Mouse (Mus musculus): ENCODE results near the gene Blmh. TPM values are rescaled to one million over a fixed set of nuclear protein-coding genes. Genes with fewer than 3 reads are reported as not detected.

The Blmh gene
- polyA plus RNA-seq, 1 experiment from 2014 or later, result 168 TPM

DNA sequence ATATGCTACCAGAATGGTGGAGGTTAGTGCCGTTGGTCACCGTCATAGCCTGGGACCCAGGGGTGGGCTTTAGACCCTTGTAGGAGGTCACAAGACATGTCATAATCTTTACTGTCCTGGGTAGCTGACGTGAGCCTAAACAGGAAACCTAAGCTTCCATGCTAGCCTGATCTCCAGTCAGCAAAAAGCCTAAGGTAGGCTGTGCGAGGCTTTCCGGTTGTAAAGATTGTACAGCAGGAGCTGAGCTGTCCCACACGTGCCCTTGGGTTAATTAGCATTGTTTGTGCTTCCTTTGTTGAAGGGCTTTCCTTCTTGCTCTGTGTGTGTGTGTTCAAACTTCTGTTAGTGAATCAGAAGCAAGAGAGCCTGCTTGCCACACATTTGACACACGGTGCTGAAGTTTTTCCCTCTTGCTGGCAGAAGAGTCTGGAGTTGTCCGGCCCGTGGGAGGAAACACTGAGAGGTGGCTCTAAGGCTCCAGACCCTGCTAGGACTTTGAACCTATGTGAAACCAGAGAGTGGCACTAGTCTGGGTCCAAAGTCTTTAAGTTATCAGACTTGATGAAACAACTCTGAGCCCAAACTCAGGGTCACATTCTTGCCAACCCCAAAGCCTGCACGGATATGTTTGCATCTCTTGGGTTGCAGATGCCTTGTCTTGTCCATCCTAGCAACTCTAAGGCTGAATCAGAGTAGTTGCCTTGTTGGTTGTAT, 86.3 kb downstream of the Blmh start:
- Histone ChIP-seq H3K9me3 (replicated peaks) (no peaks in the 10 kb centered on the region), H3K4me2 (replicated peaks) (no peak overlapping the region), H3K27ac (no peak overlapping the region), H3K4me3 (no peak overlapping the region), H3K4me1 (no peaks in the 10 kb centered on the region), H3K36me3 (no peaks in the 10 kb centered on the region), H3K27me3 (no peaks in the 10 kb centered on the region), H3K9ac (no peak overlapping the region)
- no peak for ATAC-seq (ENCODE audit: low FRiP score)
- 85% methylated on average over 10 of the region's 10 CpGs for WGBS

DNA sequence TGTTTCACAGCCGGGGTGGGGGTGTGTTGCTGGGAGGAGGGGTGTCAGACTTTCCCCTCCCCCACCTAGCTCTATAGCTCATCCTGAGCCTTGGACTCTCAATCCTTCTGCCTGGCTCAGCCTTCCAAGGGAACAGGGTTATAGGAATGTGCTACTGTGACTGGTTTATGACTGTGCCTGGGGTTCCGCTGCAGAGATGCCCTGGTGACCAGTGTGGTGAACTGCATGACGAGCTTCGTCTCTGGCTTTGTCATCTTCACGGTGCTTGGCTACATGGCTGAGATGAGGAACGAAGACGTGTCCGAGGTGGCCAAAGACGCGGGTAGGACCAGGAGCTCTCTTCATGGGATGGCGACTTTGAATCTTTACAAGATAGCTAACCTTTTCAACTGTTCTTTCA, 93.4 kb downstream of the Blmh start:
- H3K9ac ChIP-seq, result no peak overlapping the region
- no peaks in the 10 kb centered on the region for H3K9me3 ChIP-seq (replicated peaks)
- no peak overlapping the region for H3K27ac ChIP-seq
- no peak for ATAC-seq (ENCODE audit: low FRiP score)
- H3K36me3 ChIP-seq, result no peaks in the 10 kb centered on the region
- H3K4me3 ChIP-seq, result no peak overlapping the region
- 83% methylated on average over 11 of the region's 11 CpGs for WGBS
- no peak overlapping the region for H3K4me2 ChIP-seq (replicated peaks)
- H3K4me1 ChIP-seq, result no peaks in the 10 kb centered on the region
- peaks cover 3% of the 10 kb centered on the region; the same call in 1 of the 2 replicates for H3K27me3 ChIP-seq

DNA sequence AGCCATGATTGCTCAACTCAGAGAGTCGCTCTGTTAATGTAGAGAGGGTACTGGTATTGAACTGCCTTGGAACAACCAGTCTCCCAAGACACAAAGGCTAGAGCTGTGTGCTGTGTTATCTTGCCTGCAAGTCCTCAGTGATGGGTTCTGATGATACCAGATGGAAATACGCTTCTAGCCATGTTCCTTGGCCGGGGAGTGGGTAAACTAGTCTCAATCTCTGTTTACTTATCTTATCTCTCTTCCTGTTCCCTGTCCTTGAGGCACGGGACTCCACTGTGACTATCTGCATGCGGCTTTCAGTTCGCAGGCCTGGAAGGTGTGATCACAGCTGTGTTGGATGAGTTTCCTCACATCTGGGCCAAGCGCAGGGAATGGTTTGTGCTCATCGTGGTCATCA, 94.9 kb downstream of the Blmh start:
- Histone ChIP-seq H3K27me3 (peaks cover 3% of the 10 kb centered on the region; the same call in 1 of the 2 replicates), H3K9ac (no peak overlapping the region), H3K4me3 (no peak overlapping the region), H3K9me3 (replicated peaks) (no peaks in the 10 kb centered on the region), H3K36me3 (no peaks in the 10 kb centered on the region), H3K4me1 (no peaks in the 10 kb centered on the region), H3K27ac (no peak overlapping the region), H3K4me2 (replicated peaks) (no peak overlapping the region)
- WGBS, result 75% methylated on average over 8 of the region's 8 CpGs
- no peak for ATAC-seq (ENCODE audit: low FRiP score)

DNA sequence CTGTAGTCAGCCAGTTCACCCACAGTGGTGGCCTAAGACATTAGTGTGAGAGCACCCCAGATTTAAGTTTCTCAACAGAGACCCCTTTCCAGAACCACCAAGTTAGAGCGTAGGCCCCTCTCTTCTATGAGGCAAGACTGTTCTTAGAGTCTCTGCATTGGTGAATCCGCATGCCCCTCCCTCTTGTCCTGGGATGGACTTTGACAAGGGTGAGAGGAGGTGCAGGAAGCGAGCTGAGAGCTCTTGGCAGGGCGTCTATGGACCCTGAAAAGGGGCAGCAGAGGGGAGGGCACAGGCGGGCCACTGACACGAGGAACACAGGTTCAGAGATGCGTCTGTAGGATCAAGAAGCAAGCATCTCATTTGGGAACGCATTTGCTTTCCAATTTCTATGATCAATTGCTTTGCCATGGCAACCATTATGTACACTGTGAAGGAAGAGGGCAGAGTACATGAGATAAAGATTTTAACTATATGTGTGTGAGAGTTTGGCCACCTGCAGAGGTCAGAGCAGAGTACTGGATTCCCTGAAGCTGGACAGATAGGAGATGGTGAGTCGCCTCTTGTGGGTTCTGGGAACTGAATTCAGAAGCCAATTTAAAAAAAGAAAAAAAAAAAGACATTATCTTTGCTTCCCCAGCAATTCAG, 97.3 kb downstream of the Blmh start:
- H3K4me2 ChIP-seq (replicated peaks), result no peak overlapping the region
- ATAC-seq (ENCODE audit: low FRiP score), result no peak
- no peak overlapping the region for H3K9ac ChIP-seq
- H3K27me3 ChIP-seq, result peaks cover 3% of the 10 kb centered on the region; the same call in 1 of the 2 replicates
- no peaks in the 10 kb centered on the region for H3K9me3 ChIP-seq (replicated peaks)
- H3K27ac ChIP-seq, result no peak overlapping the region
- no peaks in the 10 kb centered on the region for H3K36me3 ChIP-seq
- H3K4me1 ChIP-seq, result no peaks in the 10 kb centered on the region
- WGBS, result 78% methylated on average over 9 of the region's 9 CpGs
- H3K4me3 ChIP-seq, result no peak overlapping the region

DNA sequence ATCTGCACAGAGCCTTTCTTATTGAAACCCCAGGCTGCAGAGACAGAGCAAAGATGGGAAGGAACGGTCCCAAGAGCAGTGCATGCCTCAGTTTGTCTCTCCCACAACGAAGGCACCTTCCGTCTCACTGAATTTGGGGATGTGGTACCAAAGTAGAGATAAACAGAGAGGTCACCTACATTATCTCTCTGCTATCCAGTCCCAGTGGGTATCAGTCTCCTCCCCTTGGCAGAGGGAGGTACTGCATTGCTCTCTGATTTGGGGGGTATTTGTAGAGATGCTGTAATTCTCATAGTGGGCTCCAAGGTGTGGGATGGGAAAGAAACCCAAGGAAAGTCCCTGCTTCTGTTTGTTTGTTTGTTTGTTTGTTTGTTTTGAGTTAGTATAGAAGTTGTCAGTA, 102.0 kb downstream of the Blmh start:
- no peak overlapping the region for H3K4me2 ChIP-seq (replicated peaks)
- WGBS, result 72% methylated on average over 3 of the region's 3 CpGs
- H3K9me3 ChIP-seq (replicated peaks), result no peaks in the 10 kb centered on the region
- H3K36me3 ChIP-seq, result no peaks in the 10 kb centered on the region
- H3K9ac ChIP-seq, result no peak overlapping the region
- no peaks in the 10 kb centered on the region for H3K4me1 ChIP-seq
- ATAC-seq (ENCODE audit: low FRiP score), result no peak
- no peaks in the 10 kb centered on the region for H3K27me3 ChIP-seq
- no peak overlapping the region for H3K27ac ChIP-seq
- no peak overlapping the region for H3K4me3 ChIP-seq

DNA sequence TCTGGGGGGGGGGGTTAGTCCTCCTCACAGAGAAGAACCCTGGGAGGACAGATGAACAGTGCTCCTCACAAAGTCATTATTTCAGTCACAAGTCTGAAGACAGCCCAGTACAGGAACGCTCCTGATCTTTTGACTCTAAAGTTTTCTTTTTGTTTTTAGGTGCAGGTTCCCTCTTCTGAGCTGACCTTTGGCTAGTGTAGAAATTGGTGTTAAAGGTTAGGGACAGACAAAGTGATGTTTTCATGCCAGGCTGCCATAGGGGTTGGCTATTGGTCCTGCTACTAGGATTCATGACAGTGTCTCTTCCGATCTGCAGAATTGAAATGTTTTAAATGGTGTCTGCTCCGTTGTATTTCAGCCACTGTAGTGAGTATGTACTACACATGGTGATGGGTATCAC, 103.5 kb downstream of the Blmh start:
- Histone ChIP-seq H3K36me3 (no peaks in the 10 kb centered on the region), H3K4me3 (no peak overlapping the region), H3K9me3 (replicated peaks) (no peaks in the 10 kb centered on the region), H3K4me1 (no peaks in the 10 kb centered on the region), H3K27me3 (no peaks in the 10 kb centered on the region), H3K9ac (no peak overlapping the region), H3K27ac (no peak overlapping the region), H3K4me2 (replicated peaks) (no peak overlapping the region)
- no peak for ATAC-seq (ENCODE audit: low FRiP score)
- WGBS, result 88% methylated on average over 3 of the region's 3 CpGs

DNA sequence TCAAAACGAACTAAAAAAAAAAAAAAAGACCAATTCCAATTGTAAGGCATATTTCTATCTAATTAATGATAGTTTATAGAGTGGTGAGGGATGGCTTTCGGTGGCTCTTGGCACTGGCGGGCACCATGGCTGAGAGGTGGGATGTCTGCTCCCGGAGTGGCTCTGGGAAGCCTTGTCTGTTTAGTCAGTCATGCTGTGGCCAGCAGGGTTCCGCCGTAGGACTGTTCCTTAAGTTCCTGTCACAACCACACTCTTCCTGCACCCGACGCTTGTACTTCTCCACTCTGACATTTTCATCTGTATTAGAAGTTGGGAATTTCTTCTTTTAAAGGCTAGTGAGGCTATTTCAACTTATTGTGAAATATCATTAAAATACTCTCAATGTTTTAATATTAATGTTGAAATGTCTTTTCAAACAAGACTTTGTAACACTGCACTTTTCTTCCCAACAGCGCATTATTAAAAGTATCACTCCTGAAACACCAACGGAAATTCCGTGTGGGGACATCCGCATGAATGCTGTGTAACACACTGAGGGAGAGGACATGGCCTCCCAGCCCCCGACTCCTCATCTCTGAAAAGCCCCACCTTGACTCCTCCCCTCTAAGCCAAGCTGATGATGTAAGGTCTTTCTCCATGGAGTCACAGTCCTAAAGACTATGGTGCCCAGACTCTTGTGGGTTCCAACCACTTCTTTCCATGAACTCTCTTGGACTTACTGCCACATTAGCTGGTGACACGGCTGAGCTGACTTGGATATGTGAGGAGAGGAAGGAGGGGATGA, 106.7 kb downstream of the Blmh start:
- WGBS, result 73% methylated on average over 14 of the region's 14 CpGs
- no peaks in the 10 kb centered on the region for H3K27me3 ChIP-seq
- H3K9ac ChIP-seq, result no peak overlapping the region
- H3K4me3 ChIP-seq, result no peak overlapping the region
- no peaks in the 10 kb centered on the region for H3K36me3 ChIP-seq
- H3K4me2 ChIP-seq (replicated peaks), result no peak overlapping the region
- ATAC-seq (ENCODE audit: low FRiP score), result no peak
- no peak overlapping the region for H3K27ac ChIP-seq
- no peaks in the 10 kb centered on the region for H3K4me1 ChIP-seq
- H3K9me3 ChIP-seq (replicated peaks), result no peaks in the 10 kb centered on the region

Other genes starting within 250 kb of the Blmh start
- 0.10 and 0.40 TPM in 2 replicates for gene Trarg1, start 245.0 kb upstream of the Blmh start, polyA plus RNA-seq (2016; fragmentation: Nextera tagmentation; extraction: Ambion mirVana)
- 29.5 and 30.4 TPM in 2 replicates for gene Gosr1, start 161.2 kb upstream of the Blmh start, polyA plus RNA-seq (2016; fragmentation: Nextera tagmentation; extraction: Ambion mirVana)
- 15.4 and 15.6 TPM in 2 replicates for gene Cpd, start 77.8 kb upstream of the Blmh start, polyA plus RNA-seq (2016; fragmentation: Nextera tagmentation; extraction: Ambion mirVana)
- 0.21 TPM in 1 of 2 replicates, not detected in the other for gene Tmigd1, start 22.6 kb upstream of the Blmh start, polyA plus RNA-seq (2016; fragmentation: Nextera tagmentation; extraction: Ambion mirVana)
- gene Slc6a4, start 73.8 kb downstream of the Blmh start, polyA plus RNA-seq (2016; fragmentation: Nextera tagmentation; extraction: Ambion mirVana), result 4.3 and 4.4 TPM in 2 replicates
- gene Nsrp1, start 153.6 kb downstream of the Blmh start, polyA plus RNA-seq (2016; fragmentation: Nextera tagmentation; extraction: Ambion mirVana), result 71.1 TPM in 2 replicates

Measured in hindbrain, embryonic 12.5 days (tissue).